Mouse (Mus musculus): Measurements from ENCODE around the gene Ldhc. TPM values are rescaled to one million over a fixed set of nuclear protein-coding genes. Genes with fewer than 3 reads are reported as not detected.
"Not testable (repeated sequence)": the region's sequence is repeated elsewhere in the genome, so short reads cannot be mapped to it uniquely, and the experiment has no call there.

The Ldhc gene
- polyA plus RNA-seq (2015; fragmentation: Nextera tagmentation; extraction: Ambion mirVana): 0.13 and 0.28 TPM in 2 replicates

- Histone ChIP-seq H3K27me3 (replicated peaks) (no peaks in the 10 kb centered on the region), H3K9me3 (replicated peaks) (no peaks in the 10 kb centered on the region), H3K4me1 (no peaks in the 10 kb centered on the region), H3K27ac (replicated peaks) (no peak within 1 kb of the TSS), H3K4me3 (replicated peaks) (no peak within 1 kb of the TSS), H3K9ac (replicated peaks) (no peak within 1 kb of the TSS), H3K36me3 (no peaks in the 10 kb centered on the region), H3K4me2 (no peak within 1 kb of the TSS)
- no peak for ATAC-seq (ENCODE audit: low FRiP score)
- 42% methylated on average over 10 of the region's 10 CpGs for WGBS
Measured at GRCm38 (mm10) chr7:46860996-46861395, at the start of gene Ldhc. TSS of gene Ldhc (plus strand) at chr7:46861203.

GRCm38 (mm10) chr7:46814012-46814411 lies 47.0 kb upstream of the Ldhc start:
- 95% methylated on average over 4 of the region's 4 CpGs for WGBS
- no peaks in the 10 kb centered on the region for H3K9me3 ChIP-seq (replicated peaks)
- no peak overlapping the region for H3K4me2 ChIP-seq
- no peak for ATAC-seq (ENCODE audit: low FRiP score)
- no peaks in the 10 kb centered on the region for H3K4me1 ChIP-seq
- H3K27ac ChIP-seq (replicated peaks): no peak overlapping the region
- H3K9ac ChIP-seq (replicated peaks): no peak overlapping the region
- peaks cover 78% of the 10 kb centered on the region for H3K36me3 ChIP-seq
- H3K4me3 ChIP-seq (replicated peaks): no peak overlapping the region
- H3K27me3 ChIP-seq (replicated peaks): no peaks in the 10 kb centered on the region

- H3K27ac ChIP-seq (replicated peaks); H3K4me3 ChIP-seq (replicated peaks); H3K4me2 ChIP-seq; H3K4me1 ChIP-seq; H3K9me3 ChIP-seq (replicated peaks); ATAC-seq (ENCODE audit: low FRiP score); H3K9ac ChIP-seq (replicated peaks); H3K27me3 ChIP-seq (replicated peaks): not testable (repeated sequence)
- peaks cover 59% of the 10 kb centered on the region for H3K36me3 ChIP-seq
- WGBS: 85% methylated on average over 15 of the region's 15 CpGs
Measured at GRCm38 (mm10) chr7:46820876-46821632, 39.9 kb upstream of the Ldhc start.

- peaks cover 15% of the 10 kb centered on the region for H3K36me3 ChIP-seq
- no peaks in the 10 kb centered on the region for H3K27me3 ChIP-seq (replicated peaks)
- H3K27ac ChIP-seq (replicated peaks): no peak overlapping the region
- 82% methylated on average over 20 of the region's 20 CpGs for WGBS
- ATAC-seq (ENCODE audit: low FRiP score): no peak
- H3K4me2 ChIP-seq: no peak overlapping the region
- no peak overlapping the region for H3K9ac ChIP-seq (replicated peaks)
- H3K9me3 ChIP-seq (replicated peaks): no peaks in the 10 kb centered on the region
- no peak overlapping the region for H3K4me3 ChIP-seq (replicated peaks)
- H3K4me1 ChIP-seq: no peaks in the 10 kb centered on the region
Measured at GRCm38 (mm10) chr7:46827046-46827802, 33.8 kb upstream of the Ldhc start.

- no peaks in the 10 kb centered on the region for H3K9me3 ChIP-seq (replicated peaks)
- no peak overlapping the region for H3K27ac ChIP-seq (replicated peaks)
- no peak for ATAC-seq (ENCODE audit: low FRiP score)
- no peak overlapping the region for H3K9ac ChIP-seq (replicated peaks)
- H3K4me3 ChIP-seq (replicated peaks): no peak overlapping the region
- H3K4me2 ChIP-seq: no peak overlapping the region
- no peaks in the 10 kb centered on the region for H3K4me1 ChIP-seq
- H3K36me3 ChIP-seq: peaks cover 9% of the 10 kb centered on the region
- no peaks in the 10 kb centered on the region for H3K27me3 ChIP-seq (replicated peaks)
- WGBS: 92% methylated on average over 2 of the region's 2 CpGs
Measured at GRCm38 (mm10) chr7:46827803-46828184, 33.2 kb upstream of the Ldhc start.

- Histone ChIP-seq H3K27ac (replicated peaks) (no peak overlapping the region), H3K4me3 (replicated peaks) (no peak overlapping the region), H3K9ac (replicated peaks) (no peak overlapping the region), H3K4me1 (peaks cover under 1% of the 10 kb centered on the region; the same call in 1 of the 2 replicates), H3K4me2 (no peak overlapping the region), H3K27me3 (replicated peaks) (no peaks in the 10 kb centered on the region), H3K36me3 (no peaks in the 10 kb centered on the region), H3K9me3 (replicated peaks) (no peaks in the 10 kb centered on the region)
- ATAC-seq (ENCODE audit: low FRiP score): no peak
- 92% methylated on average over 12 of the region's 12 CpGs for WGBS
Measured at GRCm38 (mm10) chr7:46829911-46830310, 31.1 kb upstream of the Ldhc start.

GRCm38 (mm10) chr7:46830799-46831590 lies 30.0 kb upstream of the Ldhc start:
- Histone ChIP-seq H3K4me2 (no peak overlapping the region), H3K4me3 (replicated peaks) (no peak overlapping the region), H3K27me3 (replicated peaks) (no peaks in the 10 kb centered on the region), H3K36me3 (no peaks in the 10 kb centered on the region), H3K27ac (replicated peaks) (no peak overlapping the region), H3K4me1 (peaks cover 7% of the 10 kb centered on the region), H3K9me3 (replicated peaks) (no peaks in the 10 kb centered on the region), H3K9ac (replicated peaks) (no peak overlapping the region)
- WGBS: 65% methylated on average over 13 of the region's 13 CpGs
- no peak for ATAC-seq (ENCODE audit: low FRiP score)

GRCm38 (mm10) chr7:46831693-46832092 lies 29.3 kb upstream of the Ldhc start:
- Histone ChIP-seq H3K9ac (replicated peaks) (no peak overlapping the region), H3K36me3 (no peaks in the 10 kb centered on the region), H3K27ac (replicated peaks) (no peak overlapping the region), H3K4me2 (no peak overlapping the region), H3K27me3 (replicated peaks) (no peaks in the 10 kb centered on the region), H3K9me3 (replicated peaks) (no peaks in the 10 kb centered on the region), H3K4me3 (replicated peaks) (no peak overlapping the region), H3K4me1 (peaks cover 7% of the 10 kb centered on the region)
- ATAC-seq (ENCODE audit: low FRiP score): no peak
- WGBS: 84% methylated on average over 8 of the region's 8 CpGs

GRCm38 (mm10) chr7:46832112-46832810 lies 28.7 kb upstream of the Ldhc start:
- 95% methylated on average over 11 of the region's 11 CpGs for WGBS
- not testable (repeated sequence) for H3K27ac ChIP-seq (replicated peaks)

GRCm38 (mm10) chr7:46833266-46833665 lies 27.7 kb upstream of the Ldhc start:
- no peaks in the 10 kb centered on the region for H3K27me3 ChIP-seq (replicated peaks)
- no peak overlapping the region for H3K27ac ChIP-seq (replicated peaks)
- no peak overlapping the region for H3K4me3 ChIP-seq (replicated peaks)
- no peak overlapping the region for H3K4me2 ChIP-seq
- no peaks in the 10 kb centered on the region for H3K36me3 ChIP-seq
- H3K9me3 ChIP-seq (replicated peaks): no peaks in the 10 kb centered on the region
- no peak overlapping the region for H3K9ac ChIP-seq (replicated peaks)
- 87% methylated on average over 6 of the region's 6 CpGs for WGBS
- peaks cover 12% of the 10 kb centered on the region for H3K4me1 ChIP-seq
- ATAC-seq (ENCODE audit: low FRiP score): no peak

More at GRCm38 (mm10) chr7:46832112-46832810, 28.7 kb upstream of the Ldhc start:
- H3K9me3 ChIP-seq (replicated peaks); H3K4me2 ChIP-seq; H3K4me3 ChIP-seq (replicated peaks); H3K9ac ChIP-seq (replicated peaks); H3K27me3 ChIP-seq (replicated peaks); H3K36me3 ChIP-seq; H3K4me1 ChIP-seq; ATAC-seq (ENCODE audit: low FRiP score): not testable (repeated sequence)

- H3K36me3 ChIP-seq: no peaks in the 10 kb centered on the region
- H3K27ac ChIP-seq (replicated peaks): no peak overlapping the region
- H3K4me3 ChIP-seq (replicated peaks): no peak overlapping the region
- 90% methylated on average over 7 of the region's 7 CpGs for WGBS
- ATAC-seq (ENCODE audit: low FRiP score): no peak
- H3K9ac ChIP-seq (replicated peaks): no peak overlapping the region
- H3K9me3 ChIP-seq (replicated peaks): no peaks in the 10 kb centered on the region
- H3K4me1 ChIP-seq: peaks cover 17% of the 10 kb centered on the region
- no peak overlapping the region for H3K4me2 ChIP-seq
- H3K27me3 ChIP-seq (replicated peaks): no peaks in the 10 kb centered on the region
Measured at GRCm38 (mm10) chr7:46833670-46834255, 27.2 kb upstream of the Ldhc start.
